Mouse (Mus musculus) MEL (cell line): ENCODE measurements around the gene Tuba3b.

Experiments used
- EP300 ChIP-seq, 2 experiments: IDR thresholded peaks; 2 replicates each; pipeline ENCODE4 v1.6.1; 2011; ENCODE audit warnings: improper control_type of control experiment in 2 of 2, low read length in 2 of 2, low read depth in 1 of 2, mild to moderate bottlenecking in 1 of 2
- NELFE ChIP-seq: IDR thresholded peaks from 2 replicates; pipeline ENCODE4 v1.6.1; 2011; ENCODE audit warnings: low read depth, low read length, improper control_type of control experiment
- POLR2A ChIP-seq, 2 experiments: IDR thresholded peaks; 2 replicates each; pipeline ENCODE4 v1.6.1; 2011 to 2012; ENCODE audit warnings: low read length in 2 of 2, mild to moderate bottlenecking in 2 of 2, control low read depth in 1 of 2, improper control_type of control experiment in 1 of 2, low read depth in 1 of 2, moderate library complexity in 1 of 2; ENCODE audit not compliant: control insufficient read depth in 1 of 2, insufficient read depth in 1 of 2, poor library complexity in 1 of 2

- TF ChIP-seq POLR2A (IDR thresholded peaks at IDR 0.05; ENCODE audit: control insufficient read depth in 1 of 2, insufficient read depth in 1 of 2, low read depth in 1 of 2, low read length in 2 of 2, poor library complexity in 1 of 2) (no peak), NELFE (no peak), EP300 (IDR thresholded peaks at IDR 0.05; ENCODE audit: low read depth in 1 of 2, low read length in 2 of 2) (no peak)
These were observed 38.8 kb upstream of the Tuba3b start for GRCm38 (mm10) chr6:145576762-145577161.
